Mouse (Mus musculus): Measurements from ENCODE around the gene Togaram2.

DNA sequence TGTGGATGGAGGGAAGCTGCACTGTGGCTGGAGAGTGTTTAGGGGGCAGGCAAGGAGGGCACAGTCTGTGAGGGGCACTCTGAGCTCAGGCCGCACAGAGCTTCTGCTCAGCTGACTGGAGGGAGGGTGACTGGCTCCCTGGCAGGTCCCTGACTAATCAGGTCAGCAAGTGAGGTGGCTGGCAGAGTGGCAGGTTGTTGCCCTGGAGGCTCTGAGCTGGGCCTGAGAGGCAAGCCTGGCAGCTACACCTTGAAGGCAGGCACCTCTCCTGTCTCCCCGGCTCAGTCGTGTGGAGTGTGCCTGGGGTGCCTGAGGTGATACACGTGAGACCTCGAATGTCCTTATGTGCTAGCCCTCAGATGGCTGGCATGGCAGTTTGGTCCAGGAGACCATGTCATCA, 23.3 kb downstream of the Togaram2 start:
- no peak for TF ChIP-seq CTCF (IDR thresholded peaks at IDR 0.05; ENCODE audit: low read depth)
- no peak for TF ChIP-seq EP300 (IDR thresholded peaks at IDR 0.05; ENCODE audit: low read depth)

Data from liver, embryonic 14.5 days (tissue).